Mouse (Mus musculus): Measurements from ENCODE around the gene Tnfrsf14. TPM values are rescaled to one million over a fixed set of nuclear protein-coding genes. Genes with fewer than 3 reads are reported as not detected.

The Tnfrsf14 gene
- total RNA-seq (2023), result 120 TPM

DNA sequence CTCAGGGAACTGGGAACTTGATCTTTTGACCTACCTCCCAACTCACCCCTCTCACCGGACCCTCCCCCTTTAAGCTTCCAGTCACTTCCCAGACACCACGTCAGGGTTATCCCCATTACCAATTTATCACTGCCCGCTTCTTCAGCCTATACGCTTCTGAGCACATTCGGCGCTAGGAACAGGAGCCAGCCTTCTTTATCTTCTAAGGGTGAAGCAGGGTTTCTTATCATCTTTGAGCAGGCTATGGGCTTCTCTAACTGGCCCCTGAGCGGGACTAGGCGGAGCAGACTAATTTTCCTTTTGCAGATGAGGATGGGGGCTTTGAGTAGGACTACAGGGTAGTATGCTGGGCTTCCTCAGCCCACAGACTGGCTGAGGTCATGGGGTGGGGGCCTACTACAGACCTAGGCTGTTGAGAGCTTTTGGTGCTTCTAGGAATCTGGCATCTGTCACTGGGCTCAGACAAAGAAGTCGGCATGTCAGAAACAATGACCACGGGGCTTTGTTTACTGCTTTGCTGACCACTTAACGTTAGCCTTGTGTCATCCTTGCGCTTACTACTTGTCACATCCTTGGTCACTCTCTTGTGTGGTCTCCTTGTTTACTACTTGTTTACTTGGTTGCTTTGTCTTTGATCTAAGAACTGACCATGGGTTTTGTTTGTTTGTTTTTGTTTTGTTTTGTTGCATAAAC lies at the start of gene Tnfrsf14:
Gene Tnfrsf14, minus strand, starts transcription at position 169 of the 693 bp plus-strand sequence.

GRCm38 (mm10) chr4:154963901-154964580 lies 35.7 kb upstream of the Tnfrsf14 start, which contains the start of gene Pank4:
Gene Pank4, plus strand, starts transcription at chr4:154964123.

DNA sequence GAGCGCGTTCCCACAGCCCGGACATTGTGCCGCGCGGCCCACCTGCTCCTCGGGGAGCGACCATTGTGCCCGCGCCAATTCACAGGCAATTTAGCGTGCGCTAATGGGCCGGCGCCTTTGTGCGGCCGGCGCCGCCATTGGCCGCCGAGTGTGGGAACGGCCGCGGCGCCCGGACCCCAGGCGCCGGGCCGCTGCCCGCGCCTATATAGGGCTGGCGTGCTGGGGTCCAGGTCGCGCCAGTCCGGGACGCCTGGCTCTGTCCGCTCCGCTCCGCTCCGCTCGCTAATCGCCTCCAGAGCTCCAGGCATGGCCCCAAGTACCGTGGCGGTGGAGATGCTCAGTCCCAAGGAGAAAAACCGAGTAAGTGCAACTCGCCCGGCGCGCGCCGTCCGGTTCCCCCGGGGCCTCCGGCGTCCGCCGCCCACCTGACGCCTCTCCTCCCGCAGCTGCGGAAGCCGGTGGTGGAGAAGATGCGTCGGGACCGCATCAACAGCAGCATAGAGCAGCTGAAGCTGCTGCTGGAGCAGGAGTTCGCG lies 32.4 kb upstream of the Tnfrsf14 start, which contains the start of gene Hes5:
Gene Hes5, plus strand, starts transcription at position 234 of the 536 bp plus-strand sequence.

GRCm38 (mm10) chr4:154898506-154899446 lies 29.6 kb downstream of the Tnfrsf14 start, which contains the start of gene Fam213b:
Gene Fam213b, minus strand, starts transcription at chr4:154899135.

Other genes starting within 250 kb of the Tnfrsf14 start
- not detected for gene Ttc34, start 91.1 kb downstream of the Tnfrsf14 start, total RNA-seq (2023)
- gene Mmel1, start 59.0 kb downstream of the Tnfrsf14 start, total RNA-seq (2023), result not detected
- gene Fam213b, start 29.4 kb downstream of the Tnfrsf14 start, total RNA-seq (2023), result 1.3 TPM
- 1.2 TPM for gene Hes5, start 32.4 kb upstream of the Tnfrsf14 start, total RNA-seq (2023)
- gene Pank4, start 35.6 kb upstream of the Tnfrsf14 start, total RNA-seq (2023), result 115 TPM
- gene Plch2, start 128.2 kb upstream of the Tnfrsf14 start, total RNA-seq (2023), result 0.59 TPM
- 9.3 TPM for gene Pex10, start 138.5 kb upstream of the Tnfrsf14 start, total RNA-seq (2023)
- 57.2 TPM for gene Rer1, start 157.8 kb upstream of the Tnfrsf14 start, total RNA-seq (2023)
- 3.1 TPM for gene Morn1, start 158.0 kb upstream of the Tnfrsf14 start, total RNA-seq (2023)